Mouse (Mus musculus) midbrain, embryonic 11.5 days (tissue): Measurements from ENCODE around the gene D6Ertd527e. TPM values are rescaled to one million over a fixed set of nuclear protein-coding genes. Genes with fewer than 3 reads are reported as not detected.

Experiments used
- ATAC-seq: fragments of 200-750 bp; cut with Nextera tagmentation; 2 replicates; pipeline ENCODE4 v1.8.0; 2017; ENCODE audit warnings: moderate TSS enrichment, moderate library complexity; ENCODE audit not compliant: low FRiP score
- DNase-seq: peaks from one replicate; pipeline ENCODE4 v3.0.0; 2015; ENCODE audit warnings: low spot score; ENCODE audit errors: missing footprints
- H3K27ac ChIP-seq: fragments of 300-500 bp; sonication (generic); 2 replicates; pipeline ENCODE4 v1.5.1; 2014; ENCODE audit warnings: low read depth, low read length
- H3K27me3 ChIP-seq: fragments of 300-500 bp; sonication (generic); 2 replicates; pipeline ENCODE4 v1.6.1; 2014; ENCODE audit warnings: mild to moderate bottlenecking, low read length, moderate library complexity, mixed read lengths; ENCODE audit not compliant: control insufficient read depth, insufficient read depth
- H3K36me3 ChIP-seq: fragments of 300-500 bp; sonication (generic); 2 replicates; pipeline ENCODE4 v1.6.1; 2014; ENCODE audit warnings: mild to moderate bottlenecking, low read length, moderate library complexity, mixed read lengths; ENCODE audit not compliant: control insufficient read depth, insufficient read depth
- H3K4me1 ChIP-seq: fragments of 300-500 bp; sonication (generic); 2 replicates; pipeline ENCODE4 v1.6.1; 2014; ENCODE audit warnings: low read length; ENCODE audit not compliant: control insufficient read depth, insufficient read depth
- H3K4me2 ChIP-seq: fragments of 300-500 bp; sonication (generic); 2 replicates; pipeline ENCODE4 v1.6.1; 2014; ENCODE audit warnings: mild to moderate bottlenecking, moderate library complexity
- H3K4me3 ChIP-seq: fragments of 300-500 bp; sonication (generic); 2 replicates; pipeline ENCODE4 v1.5.1; 2014; ENCODE audit warnings: low read depth, low read length
- H3K9ac ChIP-seq: fragments of 300-500 bp; sonication (generic); 2 replicates; pipeline ENCODE4 v1.6.1; 2014; ENCODE audit warnings: low read length
- H3K9me3 ChIP-seq: fragments of 300-500 bp; sonication (generic); 2 replicates; pipeline ENCODE4 v1.6.1; 2016; ENCODE audit warnings: low read length; ENCODE audit not compliant: control insufficient read depth
- WGBS: fragments of 180-500 bp; shearing (Covaris S2); extraction: QIAGEN DNeasy Blood & Tissue Kit; methylation state at CpG from one replicate; pipeline ENCODE4 v1.1.7; 2014; 5-methylcytosine and 5-hydroxymethylcytosine counted together
- polyA plus RNA-seq: library from polyadenylated mRNA; unstranded; fragments of >200 nt; fragmentation: Nextera tagmentation; extraction: Ambion mirVana; gene quantifications from 2 replicates; pipeline ENCODE4 v1.2.1, GENCODE M21; 2014

The D6Ertd527e gene
- polyA plus RNA-seq, 1 experiment from 2014 or later = 0.19 TPM

DNA sequence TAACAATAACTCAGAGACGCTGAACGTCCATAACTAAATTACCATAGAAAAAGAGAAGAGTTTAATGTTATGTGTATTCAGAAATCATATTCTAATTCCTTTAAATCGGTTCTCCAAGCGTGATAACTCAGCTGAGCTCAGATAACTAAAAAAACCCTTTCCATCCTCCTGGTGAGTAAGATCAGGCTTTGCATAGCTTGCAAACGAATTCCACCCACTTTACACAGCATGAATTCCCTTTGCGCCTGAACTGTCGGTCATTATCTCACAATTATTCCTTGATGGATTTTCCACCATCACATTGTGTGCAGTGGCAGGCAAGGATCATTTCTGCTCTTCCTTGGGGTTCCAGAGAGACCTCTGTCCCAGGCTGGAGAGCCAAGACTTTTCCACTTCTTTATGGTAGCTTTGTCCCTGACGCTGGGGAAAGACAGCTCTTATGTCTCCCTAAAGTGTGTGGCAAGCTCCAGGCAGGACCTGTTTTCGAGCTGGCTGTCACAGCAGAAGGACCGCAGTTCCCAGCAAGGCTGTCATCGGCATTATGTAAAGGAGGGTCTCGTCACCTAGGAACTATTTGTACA lies 29.5 kb downstream of the D6Ertd527e start:
- no peak for DNase-seq
- 78% methylated on average over 12 of the region's 12 CpGs for WGBS
- no peak for ATAC-seq

DNA sequence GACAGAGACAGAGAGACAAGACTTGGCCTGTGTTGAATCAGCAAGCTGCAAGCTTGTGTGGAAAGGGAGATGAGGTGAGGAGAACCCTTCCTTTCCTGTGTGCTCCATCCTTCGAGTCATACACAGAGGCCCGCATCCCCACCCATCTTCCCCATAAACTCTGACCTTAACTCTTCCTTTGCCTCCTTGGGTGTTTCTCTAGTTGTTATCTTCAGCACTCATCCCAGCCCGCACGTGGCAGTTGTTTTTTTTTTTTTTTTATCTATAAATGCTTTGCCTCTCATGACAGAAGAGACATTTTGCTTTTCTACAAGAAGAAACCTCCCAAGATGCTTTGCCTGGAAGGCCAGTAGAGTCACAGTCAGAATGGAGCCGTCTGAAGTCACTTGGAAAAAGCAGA lies 33.9 kb downstream of the D6Ertd527e start:
- H3K4me2 ChIP-seq = no peak overlapping the region
- no peaks in the 10 kb centered on the region for H3K27me3 ChIP-seq
- no peaks in the 10 kb centered on the region for H3K4me1 ChIP-seq
- WGBS = 90% methylated on average over 5 of the region's 5 CpGs
- H3K9ac ChIP-seq = no peak overlapping the region
- no peaks in the 10 kb centered on the region for H3K9me3 ChIP-seq
- no peak overlapping the region for H3K27ac ChIP-seq
- ATAC-seq (no peak), DNase-seq (no peak)
- no peak overlapping the region for H3K4me3 ChIP-seq
- H3K36me3 ChIP-seq = no peaks in the 10 kb centered on the region

More for the DNA sequence above, 29.5 kb downstream of the D6Ertd527e start:
- H3K9me3 ChIP-seq = no peaks in the 10 kb centered on the region
- H3K4me3 ChIP-seq = no peak overlapping the region
- no peaks in the 10 kb centered on the region for H3K27me3 ChIP-seq
- H3K36me3 ChIP-seq = no peaks in the 10 kb centered on the region
- H3K4me2 ChIP-seq = no peak overlapping the region
- no peaks in the 10 kb centered on the region for H3K4me1 ChIP-seq
- H3K27ac ChIP-seq = no peak overlapping the region
- H3K9ac ChIP-seq = no peak overlapping the region

DNA sequence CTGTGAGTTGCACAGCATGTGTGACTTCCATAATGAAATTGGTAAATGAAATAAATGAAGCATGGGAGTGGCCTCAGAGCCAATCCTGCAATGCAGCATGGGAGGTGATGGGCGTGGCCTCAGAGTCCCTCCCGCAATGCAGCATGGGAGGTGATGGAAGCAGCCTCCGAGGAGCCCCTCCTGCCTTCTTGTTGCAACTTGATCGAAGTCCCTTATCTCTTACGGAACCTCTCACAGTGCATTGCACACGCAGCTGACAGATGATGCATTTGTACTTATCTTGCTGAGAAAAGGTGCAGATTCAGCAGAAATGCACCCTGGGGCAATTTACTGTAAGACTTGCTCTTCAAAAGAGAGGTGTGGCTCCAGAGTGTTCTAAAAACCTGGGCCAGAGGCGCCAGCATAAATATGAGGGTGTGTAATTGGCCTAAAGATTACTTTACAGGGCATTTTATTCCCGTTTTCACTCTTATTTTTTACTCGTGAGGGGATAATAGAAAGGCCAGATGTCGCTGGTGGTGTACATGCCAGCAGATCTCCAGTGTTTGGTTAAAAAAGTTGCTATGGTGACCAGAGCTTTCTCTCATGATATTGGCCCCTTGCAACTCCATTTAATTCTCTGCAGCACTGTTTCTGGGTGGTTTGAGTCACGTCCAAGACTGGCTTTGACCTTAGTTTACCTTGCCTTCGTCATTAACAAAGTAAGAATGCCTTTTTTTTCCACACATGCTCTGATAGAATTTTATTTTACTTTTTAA lies 35.4 kb downstream of the D6Ertd527e start:
- no peaks in the 10 kb centered on the region for H3K4me1 ChIP-seq
- no peaks in the 10 kb centered on the region for H3K36me3 ChIP-seq
- H3K9me3 ChIP-seq = no peaks in the 10 kb centered on the region
- DNase-seq (no peak), ATAC-seq (no peak)
- 83% methylated on average over 12 of the region's 12 CpGs for WGBS
- H3K27ac ChIP-seq = no peak overlapping the region
- H3K27me3 ChIP-seq = no peaks in the 10 kb centered on the region
- no peak overlapping the region for H3K4me3 ChIP-seq
- no peak overlapping the region for H3K9ac ChIP-seq
- H3K4me2 ChIP-seq = no peak overlapping the region

DNA sequence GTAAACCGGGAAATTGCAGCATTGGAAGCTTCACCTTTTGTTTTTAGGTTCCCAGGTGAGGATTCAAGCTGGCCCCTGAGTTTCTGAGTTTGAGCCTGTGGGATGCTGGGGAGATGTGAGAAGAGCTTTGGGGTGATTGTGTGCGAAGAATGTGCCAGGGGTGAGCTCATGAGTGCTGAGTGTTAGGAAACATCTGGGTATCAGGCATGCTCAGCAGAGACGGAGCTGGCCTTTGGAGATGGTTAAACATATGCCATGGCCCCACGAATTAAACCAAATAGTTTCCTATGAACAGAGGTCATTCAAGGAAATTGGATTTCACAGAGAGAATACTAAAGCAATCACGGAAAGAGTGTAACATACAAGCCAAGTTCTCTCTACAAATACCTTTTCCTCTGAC lies 37.7 kb downstream of the D6Ertd527e start:
- H3K36me3 ChIP-seq = no peaks in the 10 kb centered on the region
- H3K9ac ChIP-seq = no peak overlapping the region
- ATAC-seq = no peak
- H3K27ac ChIP-seq = no peak overlapping the region
- H3K4me3 ChIP-seq = no peak overlapping the region
- no peak for DNase-seq
- H3K4me1 ChIP-seq = no peaks in the 10 kb centered on the region
- H3K4me2 ChIP-seq = no peak overlapping the region
- WGBS = 89% methylated on average over 5 of the region's 5 CpGs
- H3K27me3 ChIP-seq = no peaks in the 10 kb centered on the region
- no peaks in the 10 kb centered on the region for H3K9me3 ChIP-seq

DNA sequence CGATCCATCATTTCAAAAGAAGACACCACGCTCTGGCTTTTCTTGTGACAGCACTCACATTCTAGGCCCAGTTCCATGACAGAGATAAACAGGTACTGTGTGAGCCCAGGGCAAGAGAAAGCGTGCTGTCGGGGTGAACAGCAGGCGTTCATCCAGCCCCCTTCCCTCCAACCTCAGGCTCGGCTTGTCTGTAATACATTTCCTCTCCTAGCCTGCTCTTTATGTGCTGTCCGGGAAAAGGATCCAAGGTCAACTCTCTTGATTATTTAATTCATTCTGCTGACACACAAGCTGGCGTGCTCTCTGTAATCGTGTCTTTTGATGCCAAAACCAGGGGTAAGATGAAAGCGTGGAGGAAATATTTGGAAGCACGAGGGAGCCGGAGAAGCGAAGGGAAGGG lies 39.0 kb downstream of the D6Ertd527e start:
- H3K4me2 ChIP-seq = no peak overlapping the region
- H3K4me3 ChIP-seq = no peak overlapping the region
- H3K27ac ChIP-seq = no peak overlapping the region
- no peaks in the 10 kb centered on the region for H3K27me3 ChIP-seq
- H3K36me3 ChIP-seq = no peaks in the 10 kb centered on the region
- H3K9me3 ChIP-seq = no peaks in the 10 kb centered on the region
- DNase-seq (no peak), ATAC-seq (no peak)
- 78% methylated on average over 13 of the region's 13 CpGs for WGBS
- no peaks in the 10 kb centered on the region for H3K4me1 ChIP-seq
- H3K9ac ChIP-seq = no peak overlapping the region

DNA sequence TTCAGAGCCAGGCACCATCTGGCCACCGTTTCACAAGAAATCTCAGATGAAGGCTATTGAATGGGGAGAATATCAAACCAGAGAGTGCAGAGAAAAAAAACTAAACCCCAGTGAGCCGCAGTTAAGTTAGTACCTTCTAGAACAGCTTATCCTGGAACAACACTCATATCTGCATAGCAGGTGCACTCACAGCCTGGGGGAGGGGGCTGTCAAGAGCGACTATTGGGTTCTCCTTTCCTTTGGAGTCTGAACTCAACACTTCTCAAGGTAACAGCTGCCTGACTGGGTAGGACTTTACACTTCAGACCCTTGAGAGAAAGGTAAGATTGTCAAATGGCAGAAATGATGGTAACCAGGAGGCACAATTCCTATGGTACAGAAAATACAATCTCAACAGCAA lies 43.4 kb downstream of the D6Ertd527e start:
- H3K9me3 ChIP-seq = no peaks in the 10 kb centered on the region
- no peaks in the 10 kb centered on the region for H3K27me3 ChIP-seq
- H3K9ac ChIP-seq = no peak overlapping the region
- no peaks in the 10 kb centered on the region for H3K4me1 ChIP-seq
- H3K4me2 ChIP-seq = no peak overlapping the region
- no peak overlapping the region for H3K4me3 ChIP-seq
- DNase-seq = no peak
- H3K36me3 ChIP-seq = no peaks in the 10 kb centered on the region; the same call in 1 of the 2 replicates
- WGBS = 83% methylated on average over 3 of the region's 3 CpGs
- H3K27ac ChIP-seq = no peak overlapping the region
- ATAC-seq = no peak

DNA sequence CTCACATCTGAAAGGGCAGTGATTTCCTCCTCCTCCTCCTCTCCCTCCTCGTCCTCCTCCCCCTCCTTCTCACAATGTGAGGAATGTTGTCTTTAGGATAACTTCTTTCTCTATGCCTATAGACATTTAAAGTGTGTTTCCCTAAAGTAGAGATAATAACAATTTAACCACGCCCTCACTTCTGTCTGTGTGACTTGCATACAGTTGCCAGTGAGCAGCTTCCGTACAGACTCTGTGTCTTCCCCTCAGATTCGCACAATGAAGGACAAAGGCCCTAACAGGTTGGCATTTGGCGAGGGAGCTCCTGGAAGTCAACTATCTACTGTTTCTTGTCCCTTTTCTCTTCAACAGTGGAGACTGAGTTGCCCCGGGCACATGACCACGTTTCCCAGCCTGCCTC lies 45.9 kb downstream of the D6Ertd527e start:
- Histone ChIP-seq H3K4me3 (no peak overlapping the region), H3K4me2 (no peak overlapping the region), H3K9me3 (no peaks in the 10 kb centered on the region), H3K27ac (no peak overlapping the region), H3K36me3 (no peaks in the 10 kb centered on the region; the same call in 1 of the 2 replicates), H3K4me1 (no peaks in the 10 kb centered on the region), H3K9ac (no peak overlapping the region), H3K27me3 (no peaks in the 10 kb centered on the region)
- WGBS = 82% methylated on average over 7 of the region's 7 CpGs
- ATAC-seq = no peak
- no peak for DNase-seq

DNA sequence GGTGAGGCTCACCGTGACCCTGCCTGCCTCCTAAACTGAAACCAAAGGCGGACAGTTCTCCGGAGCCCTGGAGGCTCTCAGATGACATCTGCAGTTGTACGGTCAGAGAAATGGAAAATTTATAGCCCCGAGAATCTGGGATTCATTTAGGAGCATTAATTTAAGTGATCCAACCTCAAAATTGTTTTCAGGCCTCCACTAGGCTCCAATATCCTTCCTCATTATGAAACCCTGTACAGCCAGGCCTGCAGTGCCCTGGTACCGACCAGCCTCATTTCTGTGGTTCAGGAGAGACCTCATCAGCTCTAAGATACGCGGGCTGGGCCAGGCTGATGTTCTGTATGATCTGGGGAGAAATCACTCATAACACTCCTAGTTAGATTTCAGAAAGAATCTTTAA lies 46.9 kb downstream of the D6Ertd527e start:
- Histone ChIP-seq H3K36me3 (no peaks in the 10 kb centered on the region; the same call in 1 of the 2 replicates), H3K9me3 (no peaks in the 10 kb centered on the region), H3K4me2 (no peak overlapping the region), H3K9ac (no peak overlapping the region), H3K27me3 (no peaks in the 10 kb centered on the region), H3K27ac (no peak overlapping the region), H3K4me3 (no peak overlapping the region), H3K4me1 (no peaks in the 10 kb centered on the region)
- 90% methylated on average over 8 of the region's 8 CpGs for WGBS
- ATAC-seq (no peak), DNase-seq (no peak)

DNA sequence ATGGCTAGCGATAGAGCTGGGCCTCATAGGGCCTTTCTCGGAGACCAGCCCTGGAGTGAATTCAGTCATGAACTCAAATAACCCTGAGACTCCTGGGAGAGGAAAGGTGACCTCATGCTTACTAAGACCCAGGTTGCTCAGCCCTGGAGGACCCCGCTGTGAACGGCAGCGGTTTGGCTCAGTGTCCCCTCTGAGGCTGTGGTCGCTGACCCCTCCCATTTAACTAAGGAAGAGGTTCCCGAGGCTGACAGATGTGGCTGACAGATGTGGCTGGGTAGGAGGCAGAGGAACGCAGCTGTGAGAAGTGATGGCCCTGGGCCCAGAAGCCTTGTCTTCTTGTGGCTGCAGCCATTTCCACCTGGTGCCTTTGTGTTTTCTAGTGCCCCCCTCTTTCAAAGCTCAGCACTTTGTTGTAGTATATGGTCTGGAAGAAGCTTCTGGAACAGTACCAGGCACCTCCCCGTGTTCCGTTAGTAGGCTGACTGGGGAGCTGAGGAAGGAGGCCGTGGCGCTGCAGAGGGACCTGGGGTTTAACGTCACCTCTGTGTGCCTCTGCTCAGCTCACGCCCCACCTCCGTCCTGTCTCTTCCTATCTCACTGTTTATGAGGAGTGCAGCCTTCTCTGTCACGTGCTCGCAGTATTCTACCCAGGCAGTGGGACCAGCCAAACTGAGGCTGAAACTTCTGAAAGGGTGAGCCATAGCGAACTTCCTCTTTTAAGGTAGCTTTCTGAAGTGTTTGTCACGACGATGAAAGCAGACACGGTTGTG lies 48.1 kb downstream of the D6Ertd527e start:
- ATAC-seq = no peak
- WGBS = 85% methylated on average over 21 of the region's 21 CpGs
- Histone ChIP-seq H3K27ac (no peak overlapping the region), H3K9me3 (no peaks in the 10 kb centered on the region), H3K9ac (no peak overlapping the region), H3K4me2 (no peak overlapping the region), H3K27me3 (no peaks in the 10 kb centered on the region), H3K36me3 (no peaks in the 10 kb centered on the region; the same call in 1 of the 2 replicates), H3K4me3 (no peak overlapping the region), H3K4me1 (no peaks in the 10 kb centered on the region)
- DNase-seq = no peak
